Mouse (Mus musculus): ENCODE data around the gene Hps1. TPM values are rescaled to one million over a fixed set of nuclear protein-coding genes. Genes with fewer than 3 reads are reported as not detected.

Gene Hps1
- 10.0 and 12.1 TPM in 2 replicates for polyA plus RNA-seq (2014; fragmentation: Nextera tagmentation; extraction: Ambion mirVana)

GRCm38 (mm10) chr19:42779531-42780155 lies at the start of gene Hps1:
Hps1 (minus strand) TSS chr19:42779978.
- Histone ChIP-seq H3K4me3 (ENCODE audit: low read length) (peak within 1 kb of the TSS; percentile 45), H3K4me2 (replicated peaks; ENCODE audit: low read depth, low read length) (peak within 1 kb of the TSS; percentile 75), H3K4me1 (ENCODE audit: control insufficient read depth, insufficient read depth, low read length) (0 out of 2 replicates have a peak, but pooled peaks cover 4% of the 10 kb centered on the region), H3K9ac (ENCODE audit: low read depth, low read length) (peak within 1 kb of the TSS; percentile 47), H3K9me3 (ENCODE audit: control insufficient read depth, low read length) (no peaks in the 10 kb centered on the region), H3K36me3 (ENCODE audit: control insufficient read depth, insufficient read depth, low read length) (no peaks in the 10 kb centered on the region), H3K27ac (ENCODE audit: low read depth, low read length) (peak within 1 kb of the TSS; percentile 55), H3K27me3 (ENCODE audit: control insufficient read depth, insufficient read depth, low read length) (no peaks in the 10 kb centered on the region)
- ATAC-seq (ENCODE audit: low FRiP score, low TSS enrichment): peak; percentile 98
- WGBS: under 1% methylated on average over 41 of the region's 43 CpGs

DNA sequence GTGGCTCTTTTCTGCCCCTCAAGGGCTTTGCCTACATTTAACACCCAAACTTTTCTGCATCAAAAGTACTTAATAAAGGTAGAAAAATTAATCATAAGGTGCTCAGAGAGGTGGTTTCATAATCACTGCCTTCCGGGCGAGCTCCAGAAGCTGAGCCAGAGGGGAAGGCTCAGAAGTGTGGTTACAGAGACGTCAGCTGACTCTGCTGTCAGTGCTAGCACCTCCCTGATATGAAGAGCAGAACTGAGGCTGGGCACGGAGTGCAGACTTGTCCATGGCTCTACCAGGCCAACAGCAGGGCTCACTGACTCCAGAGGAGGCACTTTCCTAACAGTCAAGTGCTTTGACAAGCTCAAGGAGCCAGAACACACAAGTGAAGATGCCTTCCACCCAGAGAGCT lies 49.4 kb upstream of the Hps1 start:
- Histone ChIP-seq H3K9ac (ENCODE audit: low read depth, low read length) (no peak overlapping the region), H3K36me3 (ENCODE audit: control insufficient read depth, insufficient read depth, low read length) (no peaks in the 10 kb centered on the region), H3K4me3 (ENCODE audit: low read length) (no peak overlapping the region), H3K27me3 (ENCODE audit: control insufficient read depth, insufficient read depth, low read length) (no peaks in the 10 kb centered on the region), H3K4me1 (ENCODE audit: control insufficient read depth, insufficient read depth, low read length) (no peaks in the 10 kb centered on the region), H3K27ac (ENCODE audit: low read depth, low read length) (no peak overlapping the region), H3K4me2 (replicated peaks; ENCODE audit: low read depth, low read length) (no peak overlapping the region), H3K9me3 (ENCODE audit: control insufficient read depth, low read length) (no peaks in the 10 kb centered on the region)
- 72% methylated on average over 4 of the region's 4 CpGs for WGBS
- no peak for ATAC-seq (ENCODE audit: low FRiP score, low TSS enrichment)

GRCm38 (mm10) chr19:42827843-42828242 lies 48.1 kb upstream of the Hps1 start:
- Histone ChIP-seq H3K4me3 (ENCODE audit: low read length) (no peak overlapping the region), H3K4me2 (replicated peaks; ENCODE audit: low read depth, low read length) (no peak overlapping the region), H3K9ac (ENCODE audit: low read depth, low read length) (no peak overlapping the region), H3K36me3 (ENCODE audit: control insufficient read depth, insufficient read depth, low read length) (no peaks in the 10 kb centered on the region), H3K9me3 (ENCODE audit: control insufficient read depth, low read length) (no peaks in the 10 kb centered on the region), H3K4me1 (ENCODE audit: control insufficient read depth, insufficient read depth, low read length) (no peaks in the 10 kb centered on the region), H3K27me3 (ENCODE audit: control insufficient read depth, insufficient read depth, low read length) (no peaks in the 10 kb centered on the region), H3K27ac (ENCODE audit: low read depth, low read length) (no peak overlapping the region)
- no peak for ATAC-seq (ENCODE audit: low FRiP score, low TSS enrichment)
- 64% methylated on average over 3 of the region's 3 CpGs for WGBS

GRCm38 (mm10) chr19:42820109-42820508 lies 40.3 kb upstream of the Hps1 start:
- H3K4me3 ChIP-seq (ENCODE audit: low read length): no peak overlapping the region
- no peaks in the 10 kb centered on the region for H3K36me3 ChIP-seq (ENCODE audit: control insufficient read depth, insufficient read depth, low read length)
- H3K27ac ChIP-seq (ENCODE audit: low read depth, low read length): no peak overlapping the region
- H3K4me2 ChIP-seq (replicated peaks; ENCODE audit: low read depth, low read length): no peak overlapping the region
- no peak for ATAC-seq (ENCODE audit: low FRiP score, low TSS enrichment)
- no peaks in the 10 kb centered on the region for H3K9me3 ChIP-seq (ENCODE audit: control insufficient read depth, low read length)
- H3K9ac ChIP-seq (ENCODE audit: low read depth, low read length): no peak overlapping the region
- no peaks in the 10 kb centered on the region for H3K27me3 ChIP-seq (ENCODE audit: control insufficient read depth, insufficient read depth, low read length)
- no peaks in the 10 kb centered on the region for H3K4me1 ChIP-seq (ENCODE audit: control insufficient read depth, insufficient read depth, low read length)
- 86% methylated on average over 5 of the region's 5 CpGs for WGBS

- no peaks in the 10 kb centered on the region for H3K9me3 ChIP-seq (ENCODE audit: control insufficient read depth, low read length)
- H3K27ac ChIP-seq (ENCODE audit: low read depth, low read length): no peak overlapping the region
- H3K36me3 ChIP-seq (ENCODE audit: control insufficient read depth, insufficient read depth, low read length): no peaks in the 10 kb centered on the region
- ATAC-seq (ENCODE audit: low FRiP score, low TSS enrichment): no peak
- H3K4me3 ChIP-seq (ENCODE audit: low read length): no peak overlapping the region
- H3K27me3 ChIP-seq (ENCODE audit: control insufficient read depth, insufficient read depth, low read length): no peaks in the 10 kb centered on the region
- 77% methylated on average over 2 of the region's 2 CpGs for WGBS
- no peak overlapping the region for H3K9ac ChIP-seq (ENCODE audit: low read depth, low read length)
- no peaks in the 10 kb centered on the region for H3K4me1 ChIP-seq (ENCODE audit: control insufficient read depth, insufficient read depth, low read length)
- no peak overlapping the region for H3K4me2 ChIP-seq (replicated peaks; ENCODE audit: low read depth, low read length)
These were observed 38.0 kb upstream of the Hps1 start for GRCm38 (mm10) chr19:42817761-42818160.

- WGBS: 87% methylated on average over 2 of the region's 2 CpGs
- H3K4me1 ChIP-seq (ENCODE audit: control insufficient read depth, insufficient read depth, low read length): no peaks in the 10 kb centered on the region
- H3K4me3 ChIP-seq (ENCODE audit: low read length): no peak overlapping the region
- no peak overlapping the region for H3K4me2 ChIP-seq (replicated peaks; ENCODE audit: low read depth, low read length)
- no peak for ATAC-seq (ENCODE audit: low FRiP score, low TSS enrichment)
- H3K9ac ChIP-seq (ENCODE audit: low read depth, low read length): no peak overlapping the region
- no peak overlapping the region for H3K27ac ChIP-seq (ENCODE audit: low read depth, low read length)
- H3K27me3 ChIP-seq (ENCODE audit: control insufficient read depth, insufficient read depth, low read length): no peaks in the 10 kb centered on the region
- H3K36me3 ChIP-seq (ENCODE audit: control insufficient read depth, insufficient read depth, low read length): no peaks in the 10 kb centered on the region
- no peaks in the 10 kb centered on the region for H3K9me3 ChIP-seq (ENCODE audit: control insufficient read depth, low read length)
These were observed 36.5 kb upstream of the Hps1 start for GRCm38 (mm10) chr19:42816261-42816660.

DNA sequence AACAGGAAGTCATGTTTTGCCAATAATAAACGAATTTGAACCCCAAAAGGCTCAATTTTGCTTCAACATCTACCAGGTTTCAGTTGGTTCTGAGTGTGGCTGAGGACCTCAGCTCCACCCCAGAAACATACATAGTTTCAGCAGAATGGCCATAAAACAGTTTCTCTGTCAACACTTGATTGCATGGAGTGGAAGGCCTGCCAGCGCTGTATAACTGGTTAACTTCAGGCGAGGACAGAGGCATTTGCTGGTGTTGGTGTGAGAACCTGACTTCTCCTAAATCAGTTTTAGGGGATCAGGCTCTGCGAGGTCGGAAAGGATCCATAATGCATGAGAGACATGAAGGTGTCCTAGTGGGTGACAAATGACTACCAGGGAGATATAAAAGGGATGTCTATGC lies 30.4 kb upstream of the Hps1 start:
- no peaks in the 10 kb centered on the region for H3K4me1 ChIP-seq (ENCODE audit: control insufficient read depth, insufficient read depth, low read length)
- H3K27me3 ChIP-seq (ENCODE audit: control insufficient read depth, insufficient read depth, low read length): no peaks in the 10 kb centered on the region
- no peak overlapping the region for H3K4me2 ChIP-seq (replicated peaks; ENCODE audit: low read depth, low read length)
- no peaks in the 10 kb centered on the region for H3K9me3 ChIP-seq (ENCODE audit: control insufficient read depth, low read length)
- no peak overlapping the region for H3K27ac ChIP-seq (ENCODE audit: low read depth, low read length)
- H3K36me3 ChIP-seq (ENCODE audit: control insufficient read depth, insufficient read depth, low read length): no peaks in the 10 kb centered on the region
- ATAC-seq (ENCODE audit: low FRiP score, low TSS enrichment): no peak
- no peak overlapping the region for H3K9ac ChIP-seq (ENCODE audit: low read depth, low read length)
- H3K4me3 ChIP-seq (ENCODE audit: low read length): no peak overlapping the region
- 51% methylated on average over 5 of the region's 5 CpGs for WGBS

DNA sequence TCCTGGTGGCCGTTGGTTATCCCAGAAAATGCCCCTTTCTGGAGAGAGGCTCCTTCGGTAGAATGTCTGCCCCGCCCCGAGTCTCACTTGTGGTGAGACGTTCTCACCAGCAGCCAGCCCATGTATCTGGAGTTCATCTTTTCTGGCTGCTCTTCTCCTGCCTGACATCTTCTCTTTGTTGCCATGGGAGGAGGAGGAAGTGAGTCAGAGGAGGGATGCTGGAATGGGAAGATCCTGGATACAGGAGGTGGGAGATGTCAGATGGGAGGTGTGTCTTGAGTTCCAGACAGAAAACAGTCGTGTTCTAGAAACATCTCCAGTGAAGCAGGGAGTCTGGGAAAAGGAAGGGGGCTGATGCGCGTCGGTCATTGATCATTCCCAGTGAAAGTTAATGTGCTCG lies 29.7 kb upstream of the Hps1 start:
- Histone ChIP-seq H3K4me1 (ENCODE audit: control insufficient read depth, insufficient read depth, low read length) (no peaks in the 10 kb centered on the region), H3K9ac (ENCODE audit: low read depth, low read length) (no peak overlapping the region), H3K27ac (ENCODE audit: low read depth, low read length) (no peak overlapping the region), H3K27me3 (ENCODE audit: control insufficient read depth, insufficient read depth, low read length) (no peaks in the 10 kb centered on the region), H3K4me2 (replicated peaks; ENCODE audit: low read depth, low read length) (no peak overlapping the region), H3K4me3 (ENCODE audit: low read length) (no peak overlapping the region), H3K9me3 (ENCODE audit: control insufficient read depth, low read length) (no peaks in the 10 kb centered on the region), H3K36me3 (ENCODE audit: control insufficient read depth, insufficient read depth, low read length) (no peaks in the 10 kb centered on the region)
- WGBS: 81% methylated on average over 10 of the region's 10 CpGs
- no peak for ATAC-seq (ENCODE audit: low FRiP score, low TSS enrichment)

- ATAC-seq (ENCODE audit: low FRiP score, low TSS enrichment): no peak
- H3K27ac ChIP-seq (ENCODE audit: low read depth, low read length): no peak overlapping the region
- H3K9ac ChIP-seq (ENCODE audit: low read depth, low read length): no peak overlapping the region
- H3K4me1 ChIP-seq (ENCODE audit: control insufficient read depth, insufficient read depth, low read length): peaks cover 5% of the 10 kb centered on the region; the same call in 1 of the 2 replicates
- no peak overlapping the region for H3K4me3 ChIP-seq (ENCODE audit: low read length)
- no peaks in the 10 kb centered on the region for H3K36me3 ChIP-seq (ENCODE audit: control insufficient read depth, insufficient read depth, low read length)
- no peak overlapping the region for H3K4me2 ChIP-seq (replicated peaks; ENCODE audit: low read depth, low read length)
- no peaks in the 10 kb centered on the region; the same call in 1 of the 2 replicates for H3K27me3 ChIP-seq (ENCODE audit: control insufficient read depth, insufficient read depth, low read length)
- H3K9me3 ChIP-seq (ENCODE audit: control insufficient read depth, low read length): no peaks in the 10 kb centered on the region
- 40% methylated on average over 2 of the region's 2 CpGs for WGBS
These were observed 18.1 kb upstream of the Hps1 start for GRCm38 (mm10) chr19:42797866-42798265.
